Mouse (Mus musculus) brain, embryonic 14.5 days (tissue): Measurements from ENCODE around the gene Hps5.

ENCODE experiments used
- CTCF ChIP-seq: fragments of 200-500 bp; IDR thresholded peaks from 2 replicates; pipeline ENCODE4 v1.5.1; 2012; ENCODE audit warnings: inconsistent platforms, mild to moderate bottlenecking, moderate library complexity, borderline replicate concordance; ENCODE audit not compliant: insufficient read depth, insufficient read length; ENCODE audit errors: extremely low read depth
- POLR2A ChIP-seq: fragments of 200-500 bp; IDR thresholded peaks from 2 replicates; pipeline ENCODE4 v1.6.1; 2012; ENCODE audit warnings: mild to moderate bottlenecking, inconsistent platforms, borderline replicate concordance; ENCODE audit not compliant: poor library complexity, insufficient read depth, insufficient read length, severe bottlenecking; ENCODE audit errors: extremely low read depth

DNA sequence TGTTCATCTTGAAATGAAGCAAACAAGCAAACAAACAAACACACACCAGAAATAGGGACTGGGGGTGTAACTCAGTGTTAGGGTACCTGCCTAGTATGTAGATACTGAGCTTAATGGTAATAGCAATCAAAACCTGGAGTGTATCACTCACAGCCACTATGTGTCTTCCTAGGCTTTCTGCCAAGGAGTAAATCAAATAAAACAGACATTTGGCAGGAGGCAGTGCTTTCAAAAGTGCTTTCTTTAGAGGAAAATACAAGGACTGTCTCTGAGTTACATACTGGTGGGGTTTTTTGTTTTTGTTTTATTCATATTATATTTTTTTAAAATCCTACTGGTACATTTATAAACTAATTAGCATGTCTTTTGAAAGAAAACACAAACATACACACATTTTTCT, 28.5 kb downstream of the Hps5 start:
- TF ChIP-seq POLR2A = no peak
- TF ChIP-seq CTCF = no peak
